Mouse (Mus musculus): ENCODE data around the gene Ano1. TPM values are rescaled to one million over a fixed set of nuclear protein-coding genes. Genes with fewer than 3 reads are reported as not detected.
A peak's percentile ranks its signal among the peaks of the same experiment; 100 is the strongest.

The Ano1 gene
- polyA plus RNA-seq, 1 experiment = 92.3 TPM

DNA sequence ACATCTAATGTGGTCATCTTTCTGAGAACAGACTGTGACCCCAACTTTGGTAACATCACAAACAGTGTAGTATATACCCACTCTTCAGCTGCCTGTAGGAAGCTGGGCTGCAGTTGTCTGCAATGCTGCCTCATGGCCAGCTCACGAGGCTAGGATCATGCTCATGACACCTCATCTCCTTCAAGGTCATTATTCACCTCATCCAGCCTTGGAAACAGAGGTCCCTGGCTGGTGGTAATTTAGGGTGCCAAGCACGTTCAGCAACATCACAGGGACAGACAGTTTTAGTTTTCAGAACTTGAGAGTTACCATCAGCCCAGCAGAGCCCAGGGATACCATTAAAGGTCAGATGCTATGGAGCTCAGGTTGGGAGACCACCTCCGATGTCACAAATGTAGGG lies 86.2 kb downstream of the Ano1 start:
- 73% methylated on average over 3 of the region's 3 CpGs for WGBS
- DNase-seq = no peak
- TF ChIP-seq POLR2A (IDR thresholded peaks at IDR 0.05; ENCODE audit: borderline replicate concordance, extremely low read depth, low read depth, low read length) = no peak
- TF ChIP-seq CTCF (IDR thresholded peaks at IDR 0.05; ENCODE audit: insufficient read depth, low read length) = no peak
- H3K4me1 ChIP-seq (ENCODE audit: control insufficient read depth, insufficient read depth, low read length) = no peaks in the 10 kb centered on the region
- no peak overlapping the region for H3K4me3 ChIP-seq (replicated peaks; ENCODE audit: extremely low read depth, low read depth, low read length)

DNA sequence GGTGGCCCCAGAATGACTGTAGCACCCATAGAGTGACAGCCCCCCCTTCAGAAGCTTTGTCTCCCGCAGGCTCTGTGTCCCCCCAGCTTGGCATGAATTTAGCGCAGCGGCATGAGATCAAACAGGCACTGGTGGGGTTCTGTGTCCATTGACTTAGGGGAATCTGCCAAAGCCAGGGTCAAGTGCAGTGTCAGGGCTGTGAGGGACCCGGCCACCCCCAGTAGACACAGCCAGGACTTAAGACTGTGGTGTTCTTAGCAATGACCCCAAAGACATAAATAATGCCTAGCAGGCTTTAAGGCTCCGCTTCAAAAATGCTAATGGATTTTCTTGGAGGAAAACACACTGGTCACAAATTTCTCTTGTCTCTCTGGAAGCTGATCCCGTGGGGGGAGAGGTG lies 88.2 kb downstream of the Ano1 start:
- WGBS = 68% methylated on average over 6 of the region's 6 CpGs
- no peak overlapping the region for H3K4me3 ChIP-seq (replicated peaks; ENCODE audit: extremely low read depth, low read depth, low read length)
- DNase-seq = no peak
- no peaks in the 10 kb centered on the region for H3K4me1 ChIP-seq (ENCODE audit: control insufficient read depth, insufficient read depth, low read length)
- no peak for TF ChIP-seq CTCF (IDR thresholded peaks at IDR 0.05; ENCODE audit: insufficient read depth, low read length)

- 76% methylated on average over 9 of the region's 9 CpGs for WGBS
- Histone ChIP-seq H3K4me1 (ENCODE audit: control insufficient read depth, insufficient read depth, low read length) (peaks cover 3% of the 10 kb centered on the region; the same call in 1 of the 2 replicates), H3K4me3 (replicated peaks; ENCODE audit: extremely low read depth, low read depth, low read length) (no peak overlapping the region)
- no peak for DNase-seq
- TF ChIP-seq POLR2A (IDR thresholded peaks at IDR 0.05; ENCODE audit: borderline replicate concordance, extremely low read depth, low read depth, low read length) (no peak), CTCF (IDR thresholded peaks at IDR 0.05; ENCODE audit: insufficient read depth, low read length) (no peak)
These were observed 95.4 kb downstream of the Ano1 start for GRCm38 (mm10) chr7:144656261-144656967.

DNA sequence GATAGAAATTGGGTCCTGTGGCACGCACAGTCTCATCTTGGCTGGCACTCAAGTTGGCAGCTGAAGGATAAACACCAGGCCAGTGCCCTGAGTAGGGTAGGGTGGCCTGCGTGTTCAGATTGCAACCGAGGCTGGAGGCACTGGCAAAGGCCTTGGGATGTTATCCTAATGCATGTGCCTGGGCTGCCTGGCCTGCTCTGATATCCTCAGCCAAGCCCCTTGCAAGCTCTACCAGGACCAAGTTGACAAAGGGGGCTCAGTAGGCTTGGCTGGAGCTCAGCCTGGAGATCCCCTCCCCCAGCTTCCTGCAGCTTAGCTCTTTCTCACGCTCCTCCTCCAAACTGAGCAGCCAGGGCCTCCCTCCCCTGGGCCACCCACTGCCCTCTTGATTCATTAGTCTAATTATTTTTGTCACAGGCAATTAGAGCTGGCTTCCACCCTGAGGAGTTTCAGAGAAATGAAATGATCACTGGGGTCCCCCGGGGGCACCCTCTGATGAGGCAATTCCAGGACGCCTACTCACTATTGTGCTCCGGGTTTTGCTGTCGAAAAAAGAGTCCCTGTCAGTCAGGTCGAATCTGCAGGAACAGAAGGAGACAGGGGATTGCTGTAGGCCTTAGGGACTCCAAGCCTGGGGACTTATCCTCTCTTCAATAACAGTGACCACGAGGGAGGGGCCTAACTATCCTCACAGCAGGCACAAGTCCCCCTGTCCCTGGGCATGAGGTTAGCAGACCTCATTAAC lies 97.9 kb downstream of the Ano1 start:
- DNase-seq = peak; percentile 17
- WGBS = 27% methylated on average over 10 of the region's 10 CpGs

GRCm38 (mm10) chr7:144647547-144647946 lies 104.2 kb downstream of the Ano1 start:
- no peak for DNase-seq
- TF ChIP-seq CTCF (IDR thresholded peaks at IDR 0.05; ENCODE audit: insufficient read depth, low read length) (no peak), POLR2A (IDR thresholded peaks at IDR 0.05; ENCODE audit: borderline replicate concordance, extremely low read depth, low read depth, low read length) (no peak)
- no peaks in the 10 kb centered on the region for H3K4me1 ChIP-seq (ENCODE audit: control insufficient read depth, insufficient read depth, low read length)
- no peak overlapping the region for H3K4me3 ChIP-seq (replicated peaks; ENCODE audit: extremely low read depth, low read depth, low read length)
- WGBS = 55% methylated on average over 5 of the region's 5 CpGs

More for the DNA sequence above, 97.9 kb downstream of the Ano1 start:
- Histone ChIP-seq H3K4me3 (replicated peaks; ENCODE audit: extremely low read depth, low read depth, low read length) (no peak overlapping the region), H3K4me1 (ENCODE audit: control insufficient read depth, insufficient read depth, low read length) (peaks cover 3% of the 10 kb centered on the region; the same call in 1 of the 2 replicates)
- TF ChIP-seq POLR2A (IDR thresholded peaks at IDR 0.05; ENCODE audit: borderline replicate concordance, extremely low read depth, low read depth, low read length) (no peak), CTCF (IDR thresholded peaks at IDR 0.05; ENCODE audit: insufficient read depth, low read length) (no peak)

DNA sequence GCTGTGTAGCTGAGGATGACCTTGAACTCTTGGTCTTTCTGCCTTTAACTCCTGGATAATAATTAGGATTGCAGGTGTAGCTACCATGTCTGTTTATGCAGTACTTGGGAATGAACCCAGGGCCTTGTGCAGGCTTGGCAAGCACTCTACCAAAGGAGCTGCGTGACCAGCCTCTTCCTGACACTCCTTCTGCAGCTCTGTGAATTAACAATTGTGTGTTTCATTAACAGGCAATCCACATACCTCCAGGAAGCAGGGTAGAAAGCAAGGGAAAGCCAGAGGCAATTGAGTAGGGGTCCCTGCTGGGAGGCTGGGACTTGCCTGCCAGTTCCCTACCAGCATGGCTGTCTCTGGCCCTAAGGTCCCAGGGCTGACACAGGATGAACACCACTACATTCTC lies 111.0 kb downstream of the Ano1 start:
- 69% methylated on average over 1 of the region's 1 CpGs for WGBS
- H3K4me3 ChIP-seq (replicated peaks; ENCODE audit: extremely low read depth, low read depth, low read length) = no peak overlapping the region
- TF ChIP-seq POLR2A (IDR thresholded peaks at IDR 0.05; ENCODE audit: borderline replicate concordance, extremely low read depth, low read depth, low read length) (no peak), CTCF (IDR thresholded peaks at IDR 0.05; ENCODE audit: insufficient read depth, low read length) (no peak)
- DNase-seq = no peak
- no peaks in the 10 kb centered on the region for H3K4me1 ChIP-seq (ENCODE audit: control insufficient read depth, insufficient read depth, low read length)

DNA sequence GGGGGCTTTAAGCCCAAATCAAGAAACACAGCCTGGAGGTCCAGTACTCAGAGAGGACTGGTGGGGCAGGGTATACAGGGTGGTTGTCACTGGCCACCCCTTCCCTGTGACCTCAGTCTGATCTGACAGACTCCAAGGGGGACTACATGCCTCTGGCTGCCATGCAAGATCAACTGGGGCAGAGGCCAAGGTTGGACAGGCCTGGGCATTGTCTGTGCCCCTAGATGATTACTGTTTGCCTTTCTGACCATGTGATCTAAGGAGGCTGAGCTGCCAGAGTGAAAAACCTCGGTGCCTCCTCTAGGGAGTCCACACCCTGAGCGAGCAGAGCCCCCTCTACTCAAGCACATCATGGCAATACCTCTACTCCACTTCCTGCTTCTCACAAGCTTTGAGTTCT lies 115.8 kb downstream of the Ano1 start:
- 30% methylated on average over 2 of the region's 2 CpGs for WGBS

DNA sequence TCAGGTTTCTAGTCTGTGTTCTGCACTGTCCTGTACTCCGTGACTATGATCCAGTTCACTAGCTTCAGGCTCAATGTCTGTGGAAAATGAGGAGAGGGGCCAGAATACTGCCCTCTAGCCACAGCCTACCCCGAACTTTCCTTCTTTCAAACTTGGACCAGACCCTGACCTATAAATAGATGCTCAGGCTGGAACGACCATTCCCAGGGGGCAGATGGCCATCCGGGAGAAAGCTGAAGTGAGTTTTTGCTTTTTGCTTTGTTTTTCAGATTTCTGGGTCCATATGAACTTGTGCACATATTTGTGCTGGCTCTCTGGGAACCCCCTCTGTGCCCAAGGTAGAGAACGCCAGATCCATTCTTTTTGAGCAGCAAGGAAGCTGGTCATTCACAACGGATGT lies 116.9 kb downstream of the Ano1 start:
- no peak overlapping the region for H3K4me3 ChIP-seq (replicated peaks; ENCODE audit: extremely low read depth, low read depth, low read length)
- H3K4me1 ChIP-seq (ENCODE audit: control insufficient read depth, insufficient read depth, low read length) = no peaks in the 10 kb centered on the region
- no peak for DNase-seq
- no peak for TF ChIP-seq CTCF (IDR thresholded peaks at IDR 0.05; ENCODE audit: insufficient read depth, low read length)
- no peak for TF ChIP-seq POLR2A (IDR thresholded peaks at IDR 0.05; ENCODE audit: borderline replicate concordance, extremely low read depth, low read depth, low read length)
- WGBS = 67% methylated on average over 6 of the region's 6 CpGs

More for the DNA sequence above, 115.8 kb downstream of the Ano1 start:
- TF ChIP-seq CTCF (IDR thresholded peaks at IDR 0.05; ENCODE audit: insufficient read depth, low read length) (no peak), POLR2A (IDR thresholded peaks at IDR 0.05; ENCODE audit: borderline replicate concordance, extremely low read depth, low read depth, low read length) (no peak)
- Histone ChIP-seq H3K4me3 (replicated peaks; ENCODE audit: extremely low read depth, low read depth, low read length) (no peak overlapping the region), H3K4me1 (ENCODE audit: control insufficient read depth, insufficient read depth, low read length) (no peaks in the 10 kb centered on the region)
- no peak for DNase-seq

GRCm38 (mm10) chr7:144634450-144634849 lies 117.3 kb downstream of the Ano1 start:
- 81% methylated on average over 3 of the region's 3 CpGs for WGBS

DNA sequence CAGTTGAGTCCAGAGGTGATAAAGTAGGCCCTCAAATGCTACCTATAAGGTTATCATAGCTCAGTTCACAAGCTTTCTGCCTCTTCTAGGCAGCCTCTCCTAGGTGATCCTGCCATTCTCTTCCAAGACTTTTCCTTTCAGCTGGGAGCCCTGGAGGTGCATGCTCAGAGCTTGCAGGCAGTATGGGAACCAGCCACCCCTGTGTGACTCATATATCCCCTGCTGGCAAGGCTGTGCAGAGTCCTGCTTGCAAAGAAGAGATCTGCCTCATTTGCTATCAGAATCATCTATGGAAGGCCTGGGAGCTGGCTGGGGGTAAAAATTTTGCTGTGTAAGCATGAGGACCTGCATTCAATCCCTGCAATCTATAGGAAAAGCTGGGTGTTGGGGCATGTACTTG lies 119.5 kb downstream of the Ano1 start:
- no peaks in the 10 kb centered on the region for H3K4me1 ChIP-seq (ENCODE audit: control insufficient read depth, insufficient read depth, low read length)
- TF ChIP-seq POLR2A (IDR thresholded peaks at IDR 0.05; ENCODE audit: borderline replicate concordance, extremely low read depth, low read depth, low read length) = no peak
- no peak for TF ChIP-seq CTCF (IDR thresholded peaks at IDR 0.05; ENCODE audit: insufficient read depth, low read length)
- no peak for DNase-seq
- H3K4me3 ChIP-seq (replicated peaks; ENCODE audit: extremely low read depth, low read depth, low read length) = no peak overlapping the region

More at GRCm38 (mm10) chr7:144634450-144634849, 117.3 kb downstream of the Ano1 start:
- DNase-seq = no peak
- Histone ChIP-seq H3K4me1 (ENCODE audit: control insufficient read depth, insufficient read depth, low read length) (no peaks in the 10 kb centered on the region), H3K4me3 (replicated peaks; ENCODE audit: extremely low read depth, low read depth, low read length) (no peak overlapping the region)
- TF ChIP-seq POLR2A (IDR thresholded peaks at IDR 0.05; ENCODE audit: borderline replicate concordance, extremely low read depth, low read depth, low read length) = no peak
- no peak for TF ChIP-seq CTCF (IDR thresholded peaks at IDR 0.05; ENCODE audit: insufficient read depth, low read length)

Data from lung, adult 2 months (tissue).